Mouse (Mus musculus) CH12.LX (cell line): ENCODE data around the gene Hck. TPM values are rescaled to one million over a fixed set of nuclear protein-coding genes. Genes with fewer than 3 reads are reported as not detected.

ENCODE experiments used
- DNase-seq: peaks from one replicate; pipeline ENCODE4 v3.0.0-alpha.2; 2013; ENCODE audit errors: extremely low read depth
- H3K27ac ChIP-seq: 2 replicates; pipeline ENCODE4 v1.5.1; 2012; ENCODE audit warnings: low read depth, mild to moderate bottlenecking, control low read depth, moderate library complexity; ENCODE audit not compliant: insufficient read depth
- H3K27me3 ChIP-seq: replicated peaks from 2 replicates; pipeline ENCODE3; 2012; ENCODE audit warnings: inconsistent platforms
- H3K36me3 ChIP-seq, 2 experiments: replicated peaks in 1 of 2; 2 replicates each; pipeline versions ENCODE3 to v1.6.1; 2012; ENCODE audit warnings: inconsistent platforms in 1 of 2, low read length in 1 of 2, mild to moderate bottlenecking in 1 of 2, mixed read lengths in 1 of 2, moderate library complexity in 1 of 2; ENCODE audit not compliant: control insufficient read depth in 1 of 2, insufficient read depth in 1 of 2
- H3K4me1 ChIP-seq, 2 experiments: 2 replicates each; pipeline ENCODE4 v1.6.1; 2012; ENCODE audit warnings: inconsistent platforms in 1 of 2, moderate library complexity in 1 of 2; ENCODE audit not compliant: insufficient read depth in 2 of 2, control insufficient read depth in 1 of 2
- H3K4me2 ChIP-seq: 2 replicates; pipeline ENCODE4 v1.6.1; 2012; ENCODE audit warnings: low read depth, mild to moderate bottlenecking, control low read depth; ENCODE audit not compliant: poor library complexity, insufficient read depth, severe bottlenecking
- H3K4me3 ChIP-seq, 3 experiments: fragments of 150-350 bp in 1 of 3; sonication (generic) in 1 of 3; replicated peaks in 1 of 3; 2 replicates each; pipeline versions ENCODE3 to v1.5.1; 2011 to 2012; ENCODE audit warnings: low read depth in 2 of 3, low read length in 2 of 3, mild to moderate bottlenecking in 2 of 3, moderate library complexity in 2 of 3, control low read depth in 1 of 3, improper control_type of control experiment in 1 of 3, inconsistent platforms in 1 of 3, mixed read lengths in 1 of 3; ENCODE audit not compliant: poor library complexity in 1 of 3
- H3K79me2 ChIP-seq: replicated peaks from 2 replicates; pipeline ENCODE4 v1.6.1; 2012; ENCODE audit warnings: mild to moderate bottlenecking, moderate library complexity; ENCODE audit not compliant: control insufficient read depth, poor library complexity, insufficient read depth, severe bottlenecking; ENCODE audit errors: extremely low read depth
- H3K9ac ChIP-seq: 2 replicates; pipeline ENCODE4 v1.6.1; 2012; ENCODE audit warnings: low read depth, mild to moderate bottlenecking, control low read depth, moderate library complexity; ENCODE audit not compliant: insufficient read depth
- H3K9me3 ChIP-seq: replicated peaks from 2 replicates; pipeline ENCODE3; 2012; ENCODE audit warnings: low read length, inconsistent platforms, mixed read lengths
- BHLHE40 ChIP-seq: IDR thresholded peaks from 2 replicates; pipeline ENCODE4 v1.6.1; 2011; ENCODE audit warnings: mild to moderate bottlenecking, low read depth, low read length, improper control_type of control experiment
- CHD1 ChIP-seq: IDR thresholded peaks from 2 replicates; pipeline ENCODE4 v1.6.1; 2012; ENCODE audit warnings: low read depth, low read length, improper control_type of control experiment, inconsistent platforms
- CHD2 ChIP-seq: IDR thresholded peaks from 2 replicates; pipeline ENCODE4 v1.6.1; 2011; ENCODE audit warnings: low read length, improper control_type of control experiment
- CTCF ChIP-seq, 2 experiments: IDR thresholded peaks in 1 of 2; conservative IDR thresholded peaks in 1 of 2; 2 replicates each; pipeline ENCODE4 v1.5.1; 2011 to 2012; ENCODE audit warnings: low read depth in 2 of 2, low read length in 2 of 2, improper control_type of control experiment in 1 of 2, inconsistent platforms in 1 of 2, mild to moderate bottlenecking in 1 of 2, moderate library complexity in 1 of 2
- E2F4 ChIP-seq: IDR thresholded peaks from 2 replicates; pipeline ENCODE4 v1.6.1; 2011; ENCODE audit warnings: low read depth, low read length, improper control_type of control experiment; ENCODE audit not compliant: insufficient replicate concordance
- ELF1 ChIP-seq: IDR thresholded peaks from 2 replicates; pipeline ENCODE4 v1.6.1; 2014; ENCODE audit warnings: low read depth, mild to moderate bottlenecking, inconsistent platforms, low read length, improper control_type of control experiment
- EP300 ChIP-seq: IDR thresholded peaks from 2 replicates; pipeline ENCODE4 v1.6.1; 2011; ENCODE audit warnings: low read length, improper control_type of control experiment
- ETS1 ChIP-seq: conservative IDR thresholded peaks from 2 replicates; pipeline ENCODE4 v1.6.1; 2012; ENCODE audit warnings: low read depth, mild to moderate bottlenecking, inconsistent platforms, low read length, improper control_type of control experiment, moderate library complexity
- HCFC1 ChIP-seq: IDR thresholded peaks from 2 replicates; pipeline ENCODE4 v1.6.1; 2012; ENCODE audit warnings: low read depth, mild to moderate bottlenecking, inconsistent platforms, low read length, improper control_type of control experiment
- JUN ChIP-seq: IDR thresholded peaks from 2 replicates; pipeline ENCODE4 v1.6.1; 2011; ENCODE audit warnings: low read depth, mild to moderate bottlenecking, low read length, improper control_type of control experiment, moderate library complexity; ENCODE audit not compliant: insufficient read depth
- KAT2A ChIP-seq: IDR thresholded peaks from 2 replicates; pipeline ENCODE4 v1.6.1; 2012; ENCODE audit warnings: low read length, improper control_type of control experiment, inconsistent platforms; ENCODE audit not compliant: insufficient replicate concordance
- MAX ChIP-seq: IDR thresholded peaks from 2 replicates; pipeline ENCODE4 v1.6.1; 2011; ENCODE audit warnings: low read length, improper control_type of control experiment
- MAZ ChIP-seq: IDR thresholded peaks from 2 replicates; pipeline ENCODE4 v1.6.1; 2012; ENCODE audit warnings: low read depth, mild to moderate bottlenecking, inconsistent platforms, low read length, improper control_type of control experiment, moderate library complexity
- MEF2A ChIP-seq: IDR thresholded peaks from 2 replicates; pipeline ENCODE4 v1.6.1; 2014; ENCODE audit warnings: low read depth, mild to moderate bottlenecking, inconsistent platforms, low read length, improper control_type of control experiment, borderline replicate concordance
- MXI1 ChIP-seq: IDR thresholded peaks from 2 replicates; pipeline ENCODE4 v1.6.1; 2011; ENCODE audit warnings: mild to moderate bottlenecking, low read depth, low read length, improper control_type of control experiment
- MYC ChIP-seq: IDR thresholded peaks from 2 replicates; pipeline ENCODE4 v1.6.1; 2011; ENCODE audit warnings: low read depth, mild to moderate bottlenecking, improper control_type of control experiment, low read length
- NELFE ChIP-seq: IDR thresholded peaks from 2 replicates; pipeline ENCODE4 v1.6.1; 2011; ENCODE audit warnings: low read depth, low read length, improper control_type of control experiment
- NRF1 ChIP-seq: IDR thresholded peaks from 2 replicates; pipeline ENCODE4 v1.6.1; 2014; ENCODE audit warnings: low read depth, mild to moderate bottlenecking, inconsistent platforms, low read length, improper control_type of control experiment, moderate library complexity
- POLR2AphosphoS2 ChIP-seq: IDR thresholded peaks from 2 replicates; pipeline ENCODE4 v1.6.1; 2011; ENCODE audit warnings: low read depth, low read length, improper control_type of control experiment
- RAD21 ChIP-seq: IDR thresholded peaks from 2 replicates; pipeline ENCODE4 v1.6.1; 2011; ENCODE audit warnings: low read depth, mild to moderate bottlenecking, low read length, improper control_type of control experiment, moderate library complexity
- SIN3A ChIP-seq: IDR thresholded peaks from 2 replicates; pipeline ENCODE4 v1.6.1; 2012; ENCODE audit warnings: low read length, improper control_type of control experiment, inconsistent platforms
- SMC3 ChIP-seq: IDR thresholded peaks from 2 replicates; pipeline ENCODE4 v1.6.1; 2011; ENCODE audit warnings: low read depth, low read length, improper control_type of control experiment
- TBP ChIP-seq: conservative IDR thresholded peaks from 2 replicates; pipeline ENCODE4 v1.6.1; 2011; ENCODE audit warnings: low read depth, low read length, improper control_type of control experiment
- TCF12 ChIP-seq: IDR thresholded peaks from 2 replicates; pipeline ENCODE4 v1.6.1; 2014; ENCODE audit warnings: low read depth, mild to moderate bottlenecking, inconsistent platforms, low read length, improper control_type of control experiment
- UBTF ChIP-seq: IDR thresholded peaks from 2 replicates; pipeline ENCODE4 v1.6.1; 2012; ENCODE audit warnings: low read depth, mild to moderate bottlenecking, inconsistent platforms, low read length, improper control_type of control experiment, moderate library complexity
- USF1 ChIP-seq: IDR thresholded peaks from 2 replicates; pipeline ENCODE4 v1.6.1; 2014; ENCODE audit warnings: low read depth, mild to moderate bottlenecking, inconsistent platforms, low read length, improper control_type of control experiment
- USF2 ChIP-seq: conservative IDR thresholded peaks from 2 replicates; pipeline ENCODE4 v1.6.1; 2011; ENCODE audit warnings: low read depth, low read length, improper control_type of control experiment
- ZC3H11A ChIP-seq: IDR thresholded peaks from 2 replicates; pipeline ENCODE4 v1.6.1; 2012; ENCODE audit warnings: low read depth, mild to moderate bottlenecking, inconsistent platforms, low read length, improper control_type of control experiment
- ZMIZ1 ChIP-seq: IDR thresholded peaks from 2 replicates; pipeline ENCODE4 v1.6.1; 2012; ENCODE audit warnings: low read depth, mild to moderate bottlenecking, inconsistent platforms, low read length, improper control_type of control experiment
- ZNF384 ChIP-seq: IDR thresholded peaks from 2 replicates; pipeline ENCODE4 v1.6.1; 2012; ENCODE audit warnings: low read depth, low read length, improper control_type of control experiment, inconsistent platforms
- dilution Hi-C: fragments of 300-500 bp; cut with MboI; formaldehyde crosslinking; loops from 2 replicates; pipeline ENCODE4 v1.14.3; 2020; ENCODE audit warnings: low sequenced_read_pairs; ENCODE audit not compliant: extremely low pct_unique_long_range_greater_than_20kb, extremely low pct_ligation_motif_present
- in situ Hi-C: fragments of 300-500 bp; cut with MboI; formaldehyde crosslinking; loops from 3 replicates; pipeline ENCODE4 v1.14.3; 2019; ENCODE audit warnings: low sequenced_read_pairs, low pct_ligation_motif_present, low pct_unique_long_range_greater_than_20kb, mixed read lengths
- polyA plus RNA-seq: library from polyadenylated mRNA; unstranded; fragments of >175 nt; gene quantifications from 2 replicates; pipeline ENCODE4 v1.2.1, GENCODE M21; 2012; ENCODE audit warnings: low read depth; ENCODE audit not compliant: insufficient read length
- total RNA-seq, 2 experiments: library from RNA; depleted of rRNA; stranded (reverse); fragments of 300-350 nt in 1 of 2; fragments of >200 nt in 1 of 2; gene quantifications; 2 replicates each; pipeline ENCODE4 v1.2.3; 2012 to 2014

Gene Hck
- total and polyA plus RNA-seq, 3 experiments = 0.08 to 0.68 (median 0.63) TPM

DNA sequence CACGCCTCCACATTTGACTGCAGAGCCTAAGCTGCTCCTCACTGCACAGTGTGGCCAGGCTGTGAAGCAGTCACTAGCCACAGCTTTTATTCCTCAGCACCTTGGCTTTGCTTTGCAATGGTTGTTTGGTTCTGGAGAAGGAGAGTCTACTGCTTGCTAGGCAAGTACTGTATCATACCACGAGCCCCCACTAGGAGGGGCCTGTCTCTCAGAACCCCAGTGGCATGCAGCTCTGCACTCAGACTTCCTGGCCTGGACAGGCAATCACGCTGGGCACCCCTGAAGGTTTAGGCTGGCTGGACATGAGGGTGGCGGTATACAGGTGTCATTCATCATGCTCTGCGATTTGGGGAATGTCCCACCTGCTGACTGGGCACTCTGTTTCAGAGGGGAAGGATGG is 26.0 kb downstream of the Hck start:
- Histone ChIP-seq H3K79me2 (no peaks in the 10 kb centered on the region), H3K9me3 (no peaks in the 10 kb centered on the region), H3K4me3 (no peak overlapping the region), H3K36me3 (no peaks in the 10 kb centered on the region), H3K4me2 (no peak overlapping the region), H3K9ac (no peak overlapping the region), H3K27ac (no peak overlapping the region), H3K27me3 (peaks cover 76% of the 10 kb centered on the region), H3K4me1 (peaks cover 0 to 14% of the 10 kb centered on the region in 2 experiments; a peak in 2 of 4 replicates)
- DNase-seq = peak; percentile 35
- TF ChIP-seq SMC3 (peak; percentile 47), POLR2AphosphoS2 (no peak), EP300 (no peak), NRF1 (no peak), MXI1 (no peak), CHD2 (no peak), MAZ (no peak), RAD21 (peak; percentile 23), SIN3A (no peak), CTCF (conservative IDR thresholded peaks at IDR 0.05 in 1 of 2, IDR thresholded peaks at IDR 0.05 in 1 of 2; ENCODE audit: low read depth in 2 of 2, low read length in 2 of 2) (peak in 1 of 2 experiments; percentile 54; a peak in 2 of 4 replicates), JUN (no peak), CHD1 (no peak)
- dilution Hi-C loops (no loop called here), in situ Hi-C loops (loop anchor here (25.0 kb wide), 1 partner anchor 453 kb away; no protein-coding TSS in a partner anchor)

DNA sequence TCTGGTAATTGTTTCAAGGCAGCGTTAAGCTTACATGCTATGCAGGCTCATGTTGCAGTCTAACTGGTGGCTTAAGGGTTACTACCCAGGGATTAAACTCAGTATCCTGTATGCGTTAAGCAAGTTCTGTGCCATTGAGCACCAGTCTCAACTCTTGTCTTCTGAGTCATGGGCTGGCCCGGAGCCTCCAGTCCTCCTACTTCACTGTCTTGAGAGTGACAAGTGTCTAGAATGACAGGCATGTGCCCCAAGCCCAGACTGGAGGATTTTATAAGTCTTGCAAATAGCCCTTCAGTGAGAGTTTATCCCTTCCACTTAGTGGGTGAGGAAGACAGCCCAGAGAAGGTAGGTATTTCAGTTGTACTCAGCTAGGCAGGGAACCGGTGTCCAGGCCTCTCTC is 27.9 kb downstream of the Hck start:
- in situ Hi-C loops = loop anchor here (25.0 kb wide), 1 partner anchor 451 kb away; no protein-coding TSS in a partner anchor
- no peaks in the 10 kb centered on the region for H3K36me3 ChIP-seq
- no peaks in the 10 kb centered on the region for H3K79me2 ChIP-seq
- peaks cover 3 to 27% of the 10 kb centered on the region in 2 experiments for H3K4me1 ChIP-seq
- no peak for DNase-seq
- no peak overlapping the region for H3K27ac ChIP-seq
- no peak for TF ChIP-seq BHLHE40
- TF ChIP-seq HCFC1 = no peak
- TF ChIP-seq MYC = no peak
- TF ChIP-seq MEF2A = no peak
- TF ChIP-seq UBTF = no peak
- TF ChIP-seq ELF1 = no peak
- no peak for TF ChIP-seq TCF12
- TF ChIP-seq ZNF384 = no peak
- TF ChIP-seq KAT2A = no peak
- TF ChIP-seq ZC3H11A = no peak
- no peak for TF ChIP-seq MAX
- no peak for TF ChIP-seq POLR2AphosphoS2
- TF ChIP-seq TBP = no peak
- no peak for TF ChIP-seq ZMIZ1
- TF ChIP-seq NELFE = no peak
- TF ChIP-seq JUN = no peak
- TF ChIP-seq USF1 = no peak
- no peak for TF ChIP-seq ETS1
- TF ChIP-seq E2F4 = no peak
- no peak for TF ChIP-seq USF2
- TF ChIP-seq, all 38 proteins: peak for 0
- dilution Hi-C loops = no loop called here
- Histone ChIP-seq H3K9ac (no peak overlapping the region), H3K4me3 (no peak overlapping the region), H3K27me3 (peaks cover 61% of the 10 kb centered on the region), H3K9me3 (no peaks in the 10 kb centered on the region), H3K4me2 (no peak overlapping the region)
